Mouse (Mus musculus): ENCODE results near the gene Clcnkb. TPM values are rescaled to one million over a fixed set of nuclear protein-coding genes. Genes with fewer than 3 reads are reported as not detected.

Clcnkb gene
- polyA plus RNA-seq, 1 experiment from 2014 or later, result not detected

DNA sequence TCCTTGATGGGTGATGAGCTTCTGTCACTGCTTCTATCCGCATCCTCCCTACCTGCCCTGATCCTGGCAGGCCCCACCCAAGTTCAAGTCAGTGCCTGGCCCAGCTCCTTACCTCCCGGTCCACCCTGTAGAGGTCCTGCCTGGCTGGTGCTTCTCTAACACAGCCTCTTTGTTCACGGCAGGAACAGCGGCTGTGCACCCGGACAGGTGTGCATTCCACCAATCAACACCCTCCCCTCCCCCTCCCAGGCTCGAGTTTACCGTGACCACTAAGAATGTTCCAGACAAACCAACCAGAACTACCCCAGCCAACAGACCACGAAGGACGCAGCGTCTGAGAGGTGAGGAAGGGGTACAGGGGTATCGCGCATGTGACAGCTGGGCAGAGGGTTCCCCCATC, 17.3 kb downstream of the Clcnkb start, which contains the start of gene Clcnka:
TSS of gene Clcnka (minus strand) at position 180 of the 400 bp plus-strand sequence.
- Histone ChIP-seq H3K4me2 (ENCODE audit: low read length) (no peak within 1 kb of the TSS), H3K4me1 (replicated peaks; ENCODE audit: control insufficient read depth, insufficient read depth, low read length) (0 out of 2 replicates have a peak, but pooled peaks cover 2% of the 10 kb centered on the region), H3K9me3 (ENCODE audit: control insufficient read depth, low read length) (no peaks in the 10 kb centered on the region), H3K4me3 (replicated peaks; ENCODE audit: low read length) (no peak within 1 kb of the TSS), H3K9ac (replicated peaks; ENCODE audit: low read depth, low read length) (no peak within 1 kb of the TSS), H3K27ac (ENCODE audit: low read length) (no peak within 1 kb of the TSS), H3K27me3 (replicated peaks; ENCODE audit: control insufficient read depth, insufficient read depth, low read length) (no peaks in the 10 kb centered on the region), H3K36me3 (ENCODE audit: control insufficient read depth, insufficient read depth) (no peaks in the 10 kb centered on the region)
- ATAC-seq, result no peak
- 68% methylated on average over 12 of the region's 12 CpGs for WGBS

DNA sequence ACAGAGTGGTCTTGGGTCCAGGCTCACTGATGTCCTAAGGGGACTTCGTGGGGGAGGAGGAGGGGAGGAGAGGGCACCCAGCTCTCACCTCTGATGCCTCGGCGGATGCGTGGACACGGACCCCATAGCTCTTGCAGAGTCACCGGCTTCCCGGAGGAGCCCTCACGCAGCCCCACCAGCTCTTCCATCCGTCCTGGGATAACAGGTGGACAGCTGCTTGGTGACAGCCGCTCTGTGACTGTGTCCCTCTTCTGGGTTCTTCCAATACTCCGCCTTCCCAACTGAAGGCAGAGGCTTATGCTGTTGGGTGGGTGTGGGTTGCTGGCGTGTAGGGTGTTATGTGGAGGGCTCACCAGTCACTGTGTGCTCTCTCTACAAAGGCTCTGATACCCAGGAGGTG, 18.0 kb downstream of the Clcnkb start:
- H3K4me1 ChIP-seq (replicated peaks; ENCODE audit: control insufficient read depth, insufficient read depth, low read length), result 0 out of 2 replicates have a peak, but pooled peaks cover 2% of the 10 kb centered on the region
- H3K4me3 ChIP-seq (replicated peaks; ENCODE audit: low read length), result no peak overlapping the region
- no peak overlapping the region for H3K9ac ChIP-seq (replicated peaks; ENCODE audit: low read depth, low read length)
- H3K4me2 ChIP-seq (ENCODE audit: low read length), result no peak overlapping the region
- H3K9me3 ChIP-seq (ENCODE audit: control insufficient read depth, low read length), result no peaks in the 10 kb centered on the region
- ATAC-seq, result no peak
- H3K36me3 ChIP-seq (ENCODE audit: control insufficient read depth, insufficient read depth), result no peaks in the 10 kb centered on the region
- H3K27me3 ChIP-seq (replicated peaks; ENCODE audit: control insufficient read depth, insufficient read depth, low read length), result no peaks in the 10 kb centered on the region
- H3K27ac ChIP-seq (ENCODE audit: low read length), result no peak overlapping the region
- 74% methylated on average over 12 of the region's 12 CpGs for WGBS

DNA sequence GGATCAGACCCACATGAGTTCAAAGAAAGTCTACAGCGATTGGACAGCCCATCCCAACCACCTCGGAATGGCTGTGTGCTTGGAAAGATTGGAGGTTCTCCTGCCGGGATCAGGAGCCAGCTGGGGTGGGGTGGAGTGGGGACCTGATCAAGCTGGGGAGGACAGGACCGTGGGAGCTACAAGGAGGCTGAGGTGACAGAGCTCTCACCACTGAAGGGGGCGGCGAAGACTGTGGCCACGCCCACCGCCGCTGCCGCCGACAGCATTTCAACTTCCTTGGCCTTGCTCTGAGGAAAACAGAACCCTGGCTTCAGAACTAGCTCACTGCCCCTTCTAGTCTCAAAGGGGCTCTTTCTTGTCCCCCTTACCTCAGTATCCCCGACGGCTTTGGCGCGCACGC, 21.1 kb downstream of the Clcnkb start:
- Histone ChIP-seq H3K36me3 (ENCODE audit: control insufficient read depth, insufficient read depth) (no peaks in the 10 kb centered on the region), H3K4me1 (replicated peaks; ENCODE audit: control insufficient read depth, insufficient read depth, low read length) (0 out of 2 replicates have a peak, but pooled peaks cover 2% of the 10 kb centered on the region), H3K4me2 (ENCODE audit: low read length) (no peak overlapping the region), H3K27ac (ENCODE audit: low read length) (no peak overlapping the region), H3K27me3 (replicated peaks; ENCODE audit: control insufficient read depth, insufficient read depth, low read length) (no peaks in the 10 kb centered on the region), H3K4me3 (replicated peaks; ENCODE audit: low read length) (no peak overlapping the region), H3K9me3 (ENCODE audit: control insufficient read depth, low read length) (no peaks in the 10 kb centered on the region), H3K9ac (replicated peaks; ENCODE audit: low read depth, low read length) (no peak overlapping the region)
- 18% methylated on average over 16 of the region's 16 CpGs for WGBS
- ATAC-seq, result no peak

DNA sequence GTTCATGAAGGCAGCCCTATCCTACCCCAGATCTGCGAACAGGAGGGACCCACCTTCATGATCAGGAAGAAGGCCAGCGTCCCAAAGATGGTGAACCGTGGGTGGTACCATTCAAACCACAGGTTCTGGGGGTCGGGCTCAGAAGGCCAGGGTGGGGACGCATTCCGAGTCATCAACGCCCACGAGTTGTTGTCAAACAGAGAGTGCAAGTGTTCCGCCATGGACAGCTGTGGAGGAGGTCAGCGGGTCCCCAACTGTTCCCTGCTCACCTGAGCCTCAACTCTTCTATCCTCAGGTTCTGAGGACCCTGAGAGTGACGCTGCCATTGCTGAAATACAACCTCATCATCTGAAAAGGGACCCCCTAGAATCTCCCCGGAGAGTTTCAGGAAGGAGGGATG, 24.5 kb downstream of the Clcnkb start:
- ATAC-seq, result no peak
- H3K36me3 ChIP-seq (ENCODE audit: control insufficient read depth, insufficient read depth), result no peaks in the 10 kb centered on the region
- H3K27ac ChIP-seq (ENCODE audit: low read length), result no peak overlapping the region
- WGBS, result 80% methylated on average over 12 of the region's 12 CpGs
- 0 out of 2 replicates have a peak, but pooled peaks cover 2% of the 10 kb centered on the region for H3K4me1 ChIP-seq (replicated peaks; ENCODE audit: control insufficient read depth, insufficient read depth, low read length)
- no peaks in the 10 kb centered on the region for H3K9me3 ChIP-seq (ENCODE audit: control insufficient read depth, low read length)
- no peak overlapping the region for H3K4me3 ChIP-seq (replicated peaks; ENCODE audit: low read length)
- H3K4me2 ChIP-seq (ENCODE audit: low read length), result no peak overlapping the region
- no peaks in the 10 kb centered on the region for H3K27me3 ChIP-seq (replicated peaks; ENCODE audit: control insufficient read depth, insufficient read depth, low read length)
- no peak overlapping the region for H3K9ac ChIP-seq (replicated peaks; ENCODE audit: low read depth, low read length)

DNA sequence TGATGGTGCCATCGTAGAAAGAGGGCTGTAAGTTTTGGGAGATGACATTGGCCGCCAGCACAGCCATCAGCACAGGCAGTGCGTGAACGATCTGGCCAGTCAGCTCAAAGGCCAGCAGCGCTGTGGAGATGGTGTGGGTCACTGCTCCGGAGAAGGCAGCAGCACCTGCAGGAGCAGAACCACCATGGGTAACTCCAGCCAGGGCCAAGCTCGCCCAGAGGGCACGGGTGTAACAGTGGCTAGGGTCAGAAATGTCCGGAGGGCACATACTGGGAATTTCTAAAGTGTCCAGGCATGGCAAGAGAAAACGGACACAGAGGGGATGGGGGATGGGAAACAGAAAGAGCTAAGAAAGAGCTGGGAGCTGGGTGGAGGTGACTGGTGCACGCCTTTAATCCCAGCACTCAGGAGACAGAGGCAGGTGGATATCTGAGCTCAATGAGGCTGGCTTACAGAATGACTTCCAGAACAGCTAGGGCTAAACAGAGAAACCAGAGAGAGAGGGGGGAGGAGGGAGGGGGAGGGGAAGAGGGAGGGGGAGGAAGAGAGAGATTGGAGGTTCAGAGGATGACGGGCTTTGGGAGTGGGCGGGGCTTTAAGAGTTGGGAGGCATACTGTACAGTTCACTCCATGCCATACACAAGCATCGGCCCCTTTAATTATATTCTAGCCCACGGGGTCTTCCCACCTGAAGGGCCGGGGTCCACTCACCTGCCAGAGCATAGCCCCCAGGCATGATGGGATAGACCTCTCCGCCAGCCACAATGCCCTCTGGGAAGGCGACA, 26.3 kb downstream of the Clcnkb start:
- no peak overlapping the region for H3K9ac ChIP-seq (replicated peaks; ENCODE audit: low read depth, low read length)
- H3K4me3 ChIP-seq (replicated peaks; ENCODE audit: low read length), result no peak overlapping the region
- no peak for ATAC-seq
- no peak overlapping the region for H3K4me2 ChIP-seq (ENCODE audit: low read length)
- no peaks in the 10 kb centered on the region for H3K36me3 ChIP-seq (ENCODE audit: control insufficient read depth, insufficient read depth)
- WGBS, result 74% methylated on average over 18 of the region's 18 CpGs
- no peaks in the 10 kb centered on the region for H3K9me3 ChIP-seq (ENCODE audit: control insufficient read depth, low read length)
- H3K27ac ChIP-seq (ENCODE audit: low read length), result no peak overlapping the region
- H3K27me3 ChIP-seq (replicated peaks; ENCODE audit: control insufficient read depth, insufficient read depth, low read length), result peaks cover under 1% of the 10 kb centered on the region
- no peaks in the 10 kb centered on the region for H3K4me1 ChIP-seq (replicated peaks; ENCODE audit: control insufficient read depth, insufficient read depth, low read length)

DNA sequence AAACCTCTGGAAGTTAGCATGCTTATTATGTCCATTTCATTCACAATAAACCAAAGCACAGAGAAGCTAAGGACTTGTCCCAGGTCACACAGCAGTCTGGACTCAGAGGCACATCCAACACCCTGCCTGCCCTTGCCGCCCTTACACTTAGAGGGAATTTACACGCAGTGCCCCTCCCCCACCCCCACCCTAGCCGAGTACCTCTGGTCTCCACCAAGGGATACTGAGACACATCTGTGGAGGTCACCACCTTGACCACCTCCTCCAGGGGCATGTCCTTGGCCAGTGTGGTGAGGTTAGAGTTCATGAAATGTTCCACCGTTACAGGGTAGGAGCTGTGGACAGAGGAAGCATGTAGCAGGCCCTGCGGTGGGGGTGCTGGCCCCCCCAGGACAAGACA, 27.9 kb downstream of the Clcnkb start:
- no peak for ATAC-seq
- Histone ChIP-seq H3K4me2 (ENCODE audit: low read length) (no peak overlapping the region), H3K9me3 (ENCODE audit: control insufficient read depth, low read length) (no peaks in the 10 kb centered on the region), H3K36me3 (ENCODE audit: control insufficient read depth, insufficient read depth) (no peaks in the 10 kb centered on the region), H3K9ac (replicated peaks; ENCODE audit: low read depth, low read length) (no peak overlapping the region), H3K27ac (ENCODE audit: low read length) (no peak overlapping the region), H3K4me3 (replicated peaks; ENCODE audit: low read length) (no peak overlapping the region), H3K27me3 (replicated peaks; ENCODE audit: control insufficient read depth, insufficient read depth, low read length) (peaks cover 17% of the 10 kb centered on the region), H3K4me1 (replicated peaks; ENCODE audit: control insufficient read depth, insufficient read depth, low read length) (no peaks in the 10 kb centered on the region)
- WGBS, result 64% methylated on average over 5 of the region's 5 CpGs

DNA sequence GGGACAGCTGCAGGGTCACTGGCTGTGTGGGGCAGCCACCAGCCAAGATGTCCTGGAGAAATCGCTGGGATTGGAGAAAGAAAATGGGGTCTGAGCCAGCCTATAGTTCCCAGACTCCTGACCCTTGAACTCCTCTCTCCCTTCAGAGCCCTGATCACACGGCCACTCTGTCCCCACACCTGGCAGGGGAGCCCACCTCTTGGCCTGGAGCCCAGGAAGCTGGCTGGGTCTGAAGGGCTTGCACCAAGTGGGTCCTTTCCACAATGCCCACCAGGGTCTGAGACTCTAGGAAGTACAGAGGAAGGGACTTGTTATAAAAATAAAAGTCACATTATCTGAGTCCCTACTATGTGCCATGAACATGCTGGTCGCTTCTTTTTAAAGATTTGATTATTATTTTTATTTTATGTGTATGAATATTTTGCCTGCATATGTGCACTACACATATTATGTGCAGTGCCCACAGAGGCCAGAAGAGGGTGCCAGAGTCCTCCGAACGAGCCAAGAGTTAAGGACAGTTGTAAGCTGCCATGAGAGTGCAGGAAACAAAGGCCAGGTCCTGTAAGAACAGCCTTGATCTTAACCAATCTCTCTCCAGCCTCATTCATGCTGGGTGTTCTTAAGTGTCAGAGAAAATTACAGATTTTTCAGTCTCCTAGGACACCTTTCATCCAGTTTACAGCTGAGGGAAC, 28.6 kb downstream of the Clcnkb start:
- Histone ChIP-seq H3K9ac (replicated peaks; ENCODE audit: low read depth, low read length) (no peak overlapping the region), H3K27me3 (replicated peaks; ENCODE audit: control insufficient read depth, insufficient read depth, low read length) (peaks cover 18% of the 10 kb centered on the region), H3K9me3 (ENCODE audit: control insufficient read depth, low read length) (no peaks in the 10 kb centered on the region), H3K4me2 (ENCODE audit: low read length) (no peak overlapping the region), H3K27ac (ENCODE audit: low read length) (no peak overlapping the region), H3K4me3 (replicated peaks; ENCODE audit: low read length) (no peak overlapping the region), H3K4me1 (replicated peaks; ENCODE audit: control insufficient read depth, insufficient read depth, low read length) (peaks cover 6% of the 10 kb centered on the region), H3K36me3 (ENCODE audit: control insufficient read depth, insufficient read depth) (no peaks in the 10 kb centered on the region)
- ATAC-seq, result 0 out of 2 replicates have a peak, but pooled peaks have one; percentile 29
- WGBS, result 20% methylated on average over 5 of the region's 5 CpGs

DNA sequence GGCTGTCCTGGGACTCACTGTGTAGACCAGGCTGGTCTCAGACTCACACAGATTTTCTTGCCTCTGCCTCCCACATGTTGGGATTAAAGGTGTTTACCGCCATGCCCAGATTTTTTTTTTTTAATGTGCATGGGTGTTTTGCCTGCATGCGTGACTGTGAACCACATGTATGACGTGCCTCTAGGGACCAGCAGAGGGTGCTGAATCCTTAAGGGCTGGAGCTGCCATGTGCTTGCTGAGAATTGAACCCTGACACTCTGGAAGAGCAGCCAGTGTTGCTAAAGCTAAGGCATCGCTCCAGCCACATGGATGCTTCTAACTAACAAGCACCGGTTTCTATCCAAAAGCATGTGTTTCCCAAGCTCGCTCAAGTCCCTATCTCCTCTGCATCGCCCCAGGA, 29.7 kb downstream of the Clcnkb start:
- Histone ChIP-seq H3K9ac (replicated peaks; ENCODE audit: low read depth, low read length) (no peak overlapping the region), H3K4me3 (replicated peaks; ENCODE audit: low read length) (no peak overlapping the region), H3K9me3 (ENCODE audit: control insufficient read depth, low read length) (no peaks in the 10 kb centered on the region), H3K36me3 (ENCODE audit: control insufficient read depth, insufficient read depth) (no peaks in the 10 kb centered on the region), H3K27ac (ENCODE audit: low read length) (no peak overlapping the region), H3K4me1 (replicated peaks; ENCODE audit: control insufficient read depth, insufficient read depth, low read length) (peaks cover 7% of the 10 kb centered on the region), H3K4me2 (ENCODE audit: low read length) (no peak overlapping the region), H3K27me3 (replicated peaks; ENCODE audit: control insufficient read depth, insufficient read depth, low read length) (peaks cover 19% of the 10 kb centered on the region)
- ATAC-seq, result no peak
- whole genome bisulfite sequencing, result 71% methylated on average over 7 of the region's 7 CpGs

DNA sequence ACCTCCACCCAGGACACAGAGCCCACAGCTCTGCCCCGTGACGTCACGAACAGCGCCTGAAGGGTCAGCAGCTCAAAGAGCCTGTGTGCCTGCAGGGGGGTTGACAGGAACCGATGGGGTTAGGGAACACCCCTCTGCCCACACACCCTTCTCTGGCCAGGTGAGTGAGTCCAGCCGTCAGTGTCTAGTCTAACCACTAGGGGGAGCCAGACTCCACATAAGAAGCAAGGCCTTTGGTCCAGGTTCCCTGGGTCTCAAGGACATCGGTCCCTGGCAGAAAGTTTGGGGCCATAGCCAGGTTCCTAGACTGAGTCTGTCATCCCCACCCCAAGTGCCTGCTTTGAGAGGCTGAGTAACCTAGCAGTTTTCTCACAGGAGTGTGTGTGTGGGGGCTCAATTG, 30.5 kb downstream of the Clcnkb start:
- Histone ChIP-seq H3K27me3 (replicated peaks; ENCODE audit: control insufficient read depth, insufficient read depth, low read length) (peaks cover 19% of the 10 kb centered on the region), H3K4me3 (replicated peaks; ENCODE audit: low read length) (no peak overlapping the region), H3K9ac (replicated peaks; ENCODE audit: low read depth, low read length) (no peak overlapping the region), H3K4me1 (replicated peaks; ENCODE audit: control insufficient read depth, insufficient read depth, low read length) (peaks cover 7% of the 10 kb centered on the region), H3K36me3 (ENCODE audit: control insufficient read depth, insufficient read depth) (no peaks in the 10 kb centered on the region), H3K9me3 (ENCODE audit: control insufficient read depth, low read length) (no peaks in the 10 kb centered on the region), H3K27ac (ENCODE audit: low read length) (no peak overlapping the region), H3K4me2 (ENCODE audit: low read length) (no peak overlapping the region)
- ATAC-seq, result no peak
- 0% methylated on average over 7 of the region's 7 CpGs for WGBS

Measured in forebrain, embryonic 16.5 days (tissue).